Mouse (Mus musculus) inflammation-experienced regulatory T-cells (primary cell): ENCODE data around the gene Fam205a4. TPM values are rescaled to one million over a fixed set of nuclear protein-coding genes. Genes with fewer than 3 reads are reported as not detected.

Experiments
- polyA plus RNA-seq, 2 experiments: library from polyadenylated mRNA; unstranded; fragments of 100-300 nt; shearing (Covaris generic); gene quantifications; one replicate each; pipeline ENCODE4 v1.2.1; 2017

Gene Fam205a4
- polyA plus RNA-seq: under 1 TPM in 1 of 2 experiments, not detected in 1; 0.16 TPM

DNA sequence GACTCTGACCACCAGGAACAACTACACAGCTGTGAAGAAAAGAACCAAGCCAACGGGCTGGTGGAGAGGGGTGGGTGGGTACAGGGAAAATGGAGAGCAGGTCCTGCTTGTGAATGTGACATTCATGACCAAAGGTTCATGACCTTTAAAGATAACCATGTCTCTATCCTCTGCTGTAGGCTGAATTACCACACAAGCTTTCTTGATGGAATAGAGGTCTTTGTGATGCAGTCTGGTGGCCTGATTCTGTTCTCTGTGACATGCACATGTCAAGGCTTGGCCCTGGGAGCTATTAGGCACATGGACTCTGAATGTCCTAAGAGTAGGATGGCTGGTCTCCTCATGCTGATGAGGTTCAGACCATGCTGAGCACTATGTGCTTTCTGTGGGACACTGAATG, at the start of gene Fam205a4:
Fam205a4 (plus strand) TSS at position 301 of the 400 bp plus-strand sequence.

DNA sequence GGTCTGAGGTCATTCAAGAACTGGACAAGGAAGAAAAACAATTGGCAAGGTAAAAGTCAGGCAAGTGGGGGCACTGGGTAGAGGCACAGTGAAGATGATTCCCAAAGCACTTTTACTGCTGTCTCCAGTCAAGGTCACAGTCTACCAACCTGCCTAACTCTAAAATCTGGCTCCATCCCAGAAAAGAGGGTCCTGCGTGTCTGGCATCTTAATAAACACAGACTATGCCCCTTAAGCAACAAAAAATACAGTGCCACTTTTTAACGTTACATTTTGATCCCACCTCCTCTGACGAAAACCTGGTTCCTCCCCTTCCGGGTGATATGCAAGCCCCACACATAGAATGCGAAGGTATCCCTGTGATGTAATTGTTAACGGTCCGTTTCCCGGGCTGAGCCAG, 24.6 kb upstream of the Fam205a4 start, which contains the start of gene Gm20878:
Gm20878 (plus strand) TSS at position 301 of the 400 bp plus-strand sequence.

Other genes starting within 250 kb of the Fam205a4 start
- gene Dctn3, start 242.9 kb upstream of the Fam205a4 start, polyA plus RNA-seq: 100 to 1,000 TPM; 110 to 129 TPM
- gene Arid3c, start 234.9 kb upstream of the Fam205a4 start, polyA plus RNA-seq: not detected
- gene Galt, start 210.8 kb upstream of the Fam205a4 start, polyA plus RNA-seq: 10 to 100 TPM; 63.9 to 77.7 TPM
- 10 to 100 TPM; 41.9 to 54.8 TPM for gene Sigmar1, start 209.9 kb upstream of the Fam205a4 start, polyA plus RNA-seq
- gene Ccl27a, start 191.8 kb upstream of the Fam205a4 start, polyA plus RNA-seq: 1 to 10 TPM; 4.2 to 8.1 TPM
- not detected for gene Gm21541, start 62.4 kb upstream of the Fam205a4 start, polyA plus RNA-seq
- gene Gm20878, start 24.5 kb upstream of the Fam205a4 start, polyA plus RNA-seq: 1 to 10 TPM in 1 of 2 experiments, under 1 TPM in 1; 0.83 to 1.2 TPM
- not detected for gene Gm21093, start 68.7 kb downstream of the Fam205a4 start, polyA plus RNA-seq
- gene Gm3893, start 125.1 kb downstream of the Fam205a4 start, polyA plus RNA-seq: not detected
- 1 to 10 TPM in 1 of 2 experiments, not detected in 1; 4.1 TPM for gene Gm13304, start 148.8 kb downstream of the Fam205a4 start, polyA plus RNA-seq
- not detected for gene Gm13306, start 187.4 kb downstream of the Fam205a4 start, polyA plus RNA-seq
- gene Gm13305, start 202.5 kb downstream of the Fam205a4 start, polyA plus RNA-seq: not detected